Mouse (Mus musculus): ENCODE data around the gene Tor1b.

GRCm38 (mm10) chr2:30904231-30904630 lies 48.5 kb upstream of the Tor1b start:
- TF ChIP-seq CTCF (IDR thresholded peaks at IDR 0.05) (no peak), POLR2A (IDR thresholded peaks at IDR 0.05; ENCODE audit: insufficient read depth, low read depth, low read length) (no peak)

Measured in heart, adult 2 months (tissue).